Mouse (Mus musculus) MEL (cell line): ENCODE results near the gene D6Ertd527e. TPM values are rescaled to one million over a fixed set of nuclear protein-coding genes. Genes with fewer than 3 reads are reported as not detected.

Experiments used
- DNase-seq: peaks from one replicate; pipeline ENCODE4 v3.0.0; 2011; ENCODE audit warnings: low read depth, low spot score
- H3K27ac ChIP-seq: 2 replicates; pipeline ENCODE4 v1.5.1; 2012; ENCODE audit warnings: low read depth, mild to moderate bottlenecking, control low read depth, low read length, moderate library complexity; ENCODE audit not compliant: control insufficient read depth
- H3K27me3 ChIP-seq, 2 experiments: fragments of 150-350 bp in 1 of 2; sonication (generic) in 1 of 2; 2 replicates each; pipeline ENCODE4 v1.6.1; 2012; ENCODE audit warnings: low read length in 2 of 2, mild to moderate bottlenecking in 2 of 2, improper control_type of control experiment in 1 of 2, moderate library complexity in 1 of 2; ENCODE audit not compliant: insufficient read depth in 2 of 2, control insufficient read depth in 1 of 2
- H3K36me3 ChIP-seq, 2 experiments: 2 replicates each; pipeline ENCODE4 v1.6.1; 2012 to 2014; ENCODE audit warnings: low read length in 2 of 2, improper control_type of control experiment in 1 of 2, inconsistent platforms in 1 of 2, mild to moderate bottlenecking in 1 of 2; ENCODE audit not compliant: insufficient read depth in 2 of 2, control insufficient read depth in 1 of 2
- H3K4me1 ChIP-seq, 2 experiments: fragments of 150-350 bp in 1 of 2; sonication (generic) in 1 of 2; 2 replicates each; pipeline ENCODE4 v1.6.1; 2012; ENCODE audit warnings: low read length in 2 of 2, improper control_type of control experiment in 1 of 2, mild to moderate bottlenecking in 1 of 2; ENCODE audit not compliant: insufficient read depth in 2 of 2, control insufficient read depth in 1 of 2
- H3K4me3 ChIP-seq, 2 experiments: fragments of 150-350 bp in 1 of 2; sonication (generic) in 1 of 2; 2 replicates each; pipeline ENCODE4 v1.5.1; 2012; ENCODE audit warnings: low read depth in 2 of 2, low read length in 2 of 2, mild to moderate bottlenecking in 2 of 2, moderate library complexity in 2 of 2, control low read depth in 1 of 2, improper control_type of control experiment in 1 of 2; ENCODE audit not compliant: control insufficient read depth in 1 of 2, insufficient read depth in 1 of 2
- H3K79me2 ChIP-seq: 2 replicates; pipeline ENCODE4 v1.6.1; 2012; ENCODE audit warnings: mild to moderate bottlenecking, low read length, moderate library complexity; ENCODE audit not compliant: control insufficient read depth, poor library complexity, insufficient read depth
- H3K9ac ChIP-seq: 2 replicates; pipeline ENCODE4 v1.6.1; 2012; ENCODE audit warnings: low read depth, mild to moderate bottlenecking, control low read depth, low read length, moderate library complexity; ENCODE audit not compliant: control insufficient read depth, poor library complexity, severe bottlenecking
- H3K9me3 ChIP-seq: fragments of 150-350 bp; sonication (generic); replicated peaks from 2 replicates; pipeline ENCODE4 v1.6.1; 2012; ENCODE audit warnings: mild to moderate bottlenecking, low read length, improper control_type of control experiment, moderate library complexity; ENCODE audit not compliant: insufficient read depth
- BHLHE40 ChIP-seq: IDR thresholded peaks from 2 replicates; pipeline ENCODE4 v1.6.1; 2012; ENCODE audit warnings: low read depth, mild to moderate bottlenecking, inconsistent platforms, low read length, improper control_type of control experiment, borderline replicate concordance
- CHD2 ChIP-seq: IDR thresholded peaks from 2 replicates; pipeline ENCODE4 v1.6.1; 2011; ENCODE audit warnings: low read length, improper control_type of control experiment
- CTCF ChIP-seq, 3 experiments: IDR thresholded peaks in 2 of 3; conservative IDR thresholded peaks in 1 of 3; 2 replicates each; pipeline ENCODE4 v1.5.1; 2011 to 2012; ENCODE audit warnings: low read length in 3 of 3, low read depth in 2 of 3, mild to moderate bottlenecking in 2 of 3, improper control_type of control experiment in 1 of 3, inconsistent platforms in 1 of 3, mixed read lengths in 1 of 3, moderate library complexity in 1 of 3; ENCODE audit not compliant: control insufficient read depth in 1 of 3, insufficient read depth in 1 of 3, poor library complexity in 1 of 3, severe bottlenecking in 1 of 3
- E2F4 ChIP-seq: IDR thresholded peaks from 2 replicates; pipeline ENCODE4 v1.6.1; 2011; ENCODE audit warnings: low read depth, low read length, improper control_type of control experiment, borderline replicate concordance
- ELF1 ChIP-seq: IDR thresholded peaks from 2 replicates; pipeline ENCODE4 v1.6.1; 2014; ENCODE audit warnings: low read depth, mild to moderate bottlenecking, inconsistent platforms, low read length, improper control_type of control experiment, moderate library complexity
- EP300 ChIP-seq, 2 experiments: IDR thresholded peaks; 2 replicates each; pipeline ENCODE4 v1.6.1; 2011; ENCODE audit warnings: improper control_type of control experiment in 2 of 2, low read length in 2 of 2, low read depth in 1 of 2, mild to moderate bottlenecking in 1 of 2
- ETS1 ChIP-seq: IDR thresholded peaks from 2 replicates; pipeline ENCODE4 v1.6.1; 2012; ENCODE audit warnings: low read depth, mild to moderate bottlenecking, inconsistent platforms, low read length, improper control_type of control experiment, moderate library complexity
- GABPA ChIP-seq: IDR thresholded peaks from 2 replicates; pipeline ENCODE4 v1.6.1; 2012; ENCODE audit warnings: low read depth, mild to moderate bottlenecking, inconsistent platforms, low read length, improper control_type of control experiment, moderate library complexity
- GATA1 ChIP-seq: IDR thresholded peaks from 2 replicates; pipeline ENCODE4 v1.6.1; 2011; ENCODE audit warnings: low read depth, low read length, improper control_type of control experiment
- HCFC1 ChIP-seq: IDR thresholded peaks from 2 replicates; pipeline ENCODE4 v1.6.1; 2012; ENCODE audit warnings: low read depth, mild to moderate bottlenecking, inconsistent platforms, low read length, improper control_type of control experiment, moderate library complexity
- JUND ChIP-seq: IDR thresholded peaks from 2 replicates; pipeline ENCODE4 v1.6.1; 2011; ENCODE audit warnings: low read depth, mild to moderate bottlenecking, improper control_type of control experiment, low read length
- KAT2A ChIP-seq: conservative IDR thresholded peaks from 2 replicates; pipeline ENCODE4 v1.6.1; 2012; ENCODE audit warnings: low read depth, low read length, improper control_type of control experiment, inconsistent platforms
- MAFK ChIP-seq: IDR thresholded peaks from 2 replicates; pipeline ENCODE4 v1.6.1; 2011; ENCODE audit warnings: low read depth, mild to moderate bottlenecking, low read length, improper control_type of control experiment, borderline replicate concordance
- MAX ChIP-seq: IDR thresholded peaks from 2 replicates; pipeline ENCODE4 v1.6.1; 2011; ENCODE audit warnings: low read length, improper control_type of control experiment
- MAZ ChIP-seq: IDR thresholded peaks from 2 replicates; pipeline ENCODE4 v1.6.1; 2012; ENCODE audit warnings: low read depth, mild to moderate bottlenecking, inconsistent platforms, low read length, improper control_type of control experiment
- MEF2A ChIP-seq: IDR thresholded peaks from 2 replicates; pipeline ENCODE4 v1.6.1; 2014; ENCODE audit warnings: low read depth, mild to moderate bottlenecking, inconsistent platforms, low read length, improper control_type of control experiment; ENCODE audit not compliant: poor library complexity, insufficient replicate concordance, severe bottlenecking; ENCODE audit errors: extremely low read depth
- MXI1 ChIP-seq: IDR thresholded peaks from 2 replicates; pipeline ENCODE4 v1.6.1; 2011; ENCODE audit warnings: mild to moderate bottlenecking, low read depth, low read length, improper control_type of control experiment
- MYB ChIP-seq: IDR thresholded peaks from 2 replicates; pipeline ENCODE4 v1.6.1; 2011; ENCODE audit warnings: mild to moderate bottlenecking, low read depth, low read length, improper control_type of control experiment
- MYC ChIP-seq: IDR thresholded peaks from 2 replicates; pipeline ENCODE4 v1.6.1; 2011; ENCODE audit warnings: low read depth, mild to moderate bottlenecking, low read length, improper control_type of control experiment, moderate library complexity
- NELFE ChIP-seq: IDR thresholded peaks from 2 replicates; pipeline ENCODE4 v1.6.1; 2011; ENCODE audit warnings: low read depth, low read length, improper control_type of control experiment
- NRF1 ChIP-seq: IDR thresholded peaks from 2 replicates; pipeline ENCODE4 v1.6.1; 2014; ENCODE audit warnings: low read depth, mild to moderate bottlenecking, inconsistent platforms, low read length, improper control_type of control experiment, moderate library complexity; ENCODE audit not compliant: poor library complexity, insufficient read depth, severe bottlenecking
- POLR2A ChIP-seq, 2 experiments: IDR thresholded peaks; 2 replicates each; pipeline ENCODE4 v1.6.1; 2011 to 2012; ENCODE audit warnings: low read length in 2 of 2, mild to moderate bottlenecking in 2 of 2, control low read depth in 1 of 2, improper control_type of control experiment in 1 of 2, low read depth in 1 of 2, moderate library complexity in 1 of 2; ENCODE audit not compliant: control insufficient read depth in 1 of 2, insufficient read depth in 1 of 2, poor library complexity in 1 of 2
- POLR2AphosphoS2 ChIP-seq: IDR thresholded peaks from 2 replicates; pipeline ENCODE4 v1.6.1; 2011; ENCODE audit warnings: low read length, improper control_type of control experiment
- POLR2AphosphoS5 ChIP-seq: IDR thresholded peaks from 2 replicates; pipeline ENCODE4 v1.6.1; 2012; ENCODE audit warnings: low read depth, borderline replicate concordance, mild to moderate bottlenecking, inconsistent platforms, low read length, moderate library complexity, mixed read lengths
- RAD21 ChIP-seq: IDR thresholded peaks from 2 replicates; pipeline ENCODE4 v1.6.1; 2011; ENCODE audit warnings: mild to moderate bottlenecking, low read depth, low read length, improper control_type of control experiment
- RCOR1 ChIP-seq: IDR thresholded peaks from 2 replicates; pipeline ENCODE4 v1.6.1; 2012; ENCODE audit warnings: low read depth, mild to moderate bottlenecking, inconsistent platforms, low read length, improper control_type of control experiment
- SIN3A ChIP-seq: IDR thresholded peaks from 2 replicates; pipeline ENCODE4 v1.6.1; 2012; ENCODE audit warnings: low read length, improper control_type of control experiment, inconsistent platforms
- SMC3 ChIP-seq: IDR thresholded peaks from 2 replicates; pipeline ENCODE4 v1.6.1; 2011; ENCODE audit warnings: low read depth, low read length, improper control_type of control experiment
- TAL1 ChIP-seq: IDR thresholded peaks from 2 replicates; pipeline ENCODE4 v1.6.1; 2012; ENCODE audit warnings: mild to moderate bottlenecking, inconsistent platforms, low read length, moderate library complexity, mixed read lengths
- TBP ChIP-seq: IDR thresholded peaks from 2 replicates; pipeline ENCODE4 v1.8.0; 2011; ENCODE audit warnings: low read depth, low read length, improper control_type of control experiment
- UBTF ChIP-seq: IDR thresholded peaks from 2 replicates; pipeline ENCODE4 v1.6.1; 2012; ENCODE audit warnings: low read depth, mild to moderate bottlenecking, inconsistent platforms, low read length, improper control_type of control experiment, moderate library complexity, borderline replicate concordance; ENCODE audit not compliant: insufficient read depth
- USF1 ChIP-seq: IDR thresholded peaks from 2 replicates; pipeline ENCODE4 v1.6.1; 2014; ENCODE audit warnings: low read depth, mild to moderate bottlenecking, inconsistent platforms, low read length, improper control_type of control experiment, moderate library complexity
- USF2 ChIP-seq, 2 experiments: IDR thresholded peaks; 2 replicates each; pipeline ENCODE4 v1.6.1; 2011 to 2012; ENCODE audit warnings: improper control_type of control experiment in 2 of 2, low read length in 2 of 2, borderline replicate concordance in 1 of 2, inconsistent platforms in 1 of 2, low read depth in 1 of 2, mild to moderate bottlenecking in 1 of 2; ENCODE audit not compliant: insufficient read depth in 1 of 2
- ZKSCAN1 ChIP-seq: IDR thresholded peaks from 2 replicates; pipeline ENCODE4 v1.6.1; 2012; ENCODE audit warnings: low read depth, mild to moderate bottlenecking, inconsistent platforms, low read length, improper control_type of control experiment, moderate library complexity
- ZMIZ1 ChIP-seq: IDR thresholded peaks from 2 replicates; pipeline ENCODE4 v1.6.1; 2012; ENCODE audit warnings: low read depth, mild to moderate bottlenecking, inconsistent platforms, low read length, improper control_type of control experiment, moderate library complexity
- ZNF384 ChIP-seq: IDR thresholded peaks from 2 replicates; pipeline ENCODE4 v1.6.1; 2012; ENCODE audit warnings: low read depth, mild to moderate bottlenecking, inconsistent platforms, low read length, improper control_type of control experiment
- polyA plus RNA-seq, 2 experiments: library from polyadenylated mRNA; stranded (reverse) in 1 of 2; unstranded in 1 of 2; fragments of >175 nt in 1 of 2; fragments of >200 nt in 1 of 2; gene quantifications; 2 replicates each; pipeline versions ENCODE4 v1.2.1 to v1.2.4; 2012; ENCODE audit warnings: low replicate concordance in 2 of 2, low read depth in 1 of 2; ENCODE audit not compliant: insufficient read length in 2 of 2, insufficient read depth in 1 of 2, missing spikeins in 1 of 2
- total RNA-seq: library from RNA; depleted of rRNA; stranded (reverse); fragments of 300-350 nt; gene quantifications from 2 replicates; pipeline ENCODE4 v1.2.3, GENCODE M21; 2012

D6Ertd527e gene
- total and polyA plus RNA-seq, 3 experiments = 0.06 TPM; not detected in 2

DNA sequence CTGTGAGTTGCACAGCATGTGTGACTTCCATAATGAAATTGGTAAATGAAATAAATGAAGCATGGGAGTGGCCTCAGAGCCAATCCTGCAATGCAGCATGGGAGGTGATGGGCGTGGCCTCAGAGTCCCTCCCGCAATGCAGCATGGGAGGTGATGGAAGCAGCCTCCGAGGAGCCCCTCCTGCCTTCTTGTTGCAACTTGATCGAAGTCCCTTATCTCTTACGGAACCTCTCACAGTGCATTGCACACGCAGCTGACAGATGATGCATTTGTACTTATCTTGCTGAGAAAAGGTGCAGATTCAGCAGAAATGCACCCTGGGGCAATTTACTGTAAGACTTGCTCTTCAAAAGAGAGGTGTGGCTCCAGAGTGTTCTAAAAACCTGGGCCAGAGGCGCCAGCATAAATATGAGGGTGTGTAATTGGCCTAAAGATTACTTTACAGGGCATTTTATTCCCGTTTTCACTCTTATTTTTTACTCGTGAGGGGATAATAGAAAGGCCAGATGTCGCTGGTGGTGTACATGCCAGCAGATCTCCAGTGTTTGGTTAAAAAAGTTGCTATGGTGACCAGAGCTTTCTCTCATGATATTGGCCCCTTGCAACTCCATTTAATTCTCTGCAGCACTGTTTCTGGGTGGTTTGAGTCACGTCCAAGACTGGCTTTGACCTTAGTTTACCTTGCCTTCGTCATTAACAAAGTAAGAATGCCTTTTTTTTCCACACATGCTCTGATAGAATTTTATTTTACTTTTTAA is 35.4 kb downstream of the D6Ertd527e start:
- Histone ChIP-seq H3K27me3 (peaks cover 12% of the 10 kb centered on the region in 2 experiments; a peak in 3 of 4 replicates), H3K9me3 (no peaks in the 10 kb centered on the region), H3K9ac (no peak overlapping the region), H3K79me2 (no peaks in the 10 kb centered on the region), H3K4me1 (peaks cover 0 to 12% of the 10 kb centered on the region in 2 experiments; a peak in 2 of 4 replicates), H3K27ac (no peak overlapping the region), H3K36me3 (no peaks in the 10 kb centered on the region; a peak in 1 of 4 replicates), H3K4me3 (no peak overlapping the region)
- DNase-seq = peak; percentile 76
- TF ChIP-seq MYB = no peak
- TF ChIP-seq POLR2AphosphoS2 = no peak
- no peak for TF ChIP-seq E2F4
- TF ChIP-seq GABPA = no peak
- no peak for TF ChIP-seq USF1
- TF ChIP-seq SIN3A = no peak
- 0 out of 2 replicates have a peak, but pooled peaks have one; percentile 35 for TF ChIP-seq HCFC1
- no peak for TF ChIP-seq MYC
- TF ChIP-seq POLR2A (IDR thresholded peaks at IDR 0.05; ENCODE audit: control insufficient read depth in 1 of 2, insufficient read depth in 1 of 2, low read depth in 1 of 2, low read length in 2 of 2, poor library complexity in 1 of 2) = peak in 1 of 2 experiments; percentile 33; a peak in 1 of 4 replicates
- TF ChIP-seq CHD2 = no peak
- no peak for TF ChIP-seq MAZ
- peak; percentile 94 for TF ChIP-seq ETS1
- no peak for TF ChIP-seq MEF2A
- TF ChIP-seq JUND = no peak
- no peak for TF ChIP-seq CTCF (IDR thresholded peaks at IDR 0.05 in 2 of 3, conservative IDR thresholded peaks at IDR 0.05 in 1 of 3; ENCODE audit: control insufficient read depth in 1 of 3, insufficient read depth in 1 of 3, low read depth in 2 of 3, low read length in 3 of 3, poor library complexity in 1 of 3, severe bottlenecking in 1 of 3)
- TF ChIP-seq NRF1 = no peak
- TF ChIP-seq NELFE = 0 out of 2 replicates have a peak, but pooled peaks have one; percentile 32
- TF ChIP-seq ZMIZ1 = no peak
- TF ChIP-seq UBTF = no peak
- TF ChIP-seq USF2 (IDR thresholded peaks at IDR 0.05; ENCODE audit: borderline replicate concordance in 1 of 2, insufficient read depth in 1 of 2, low read depth in 1 of 2, low read length in 2 of 2) = no peak
- TF ChIP-seq SMC3 = no peak
- no peak for TF ChIP-seq ZKSCAN1
- TF ChIP-seq ZNF384 = no peak
- TF ChIP-seq TAL1 = no peak
- 0 out of 2 replicates have a peak, but pooled peaks have one; percentile 35 for TF ChIP-seq TBP
- no peak for TF ChIP-seq ELF1
- TF ChIP-seq MAX = no peak
- peak; percentile 91 for TF ChIP-seq MAFK
- TF ChIP-seq GATA1 = peak; percentile 61; the same call in 1 of the 2 replicates
- no peak for TF ChIP-seq RCOR1
- no peak for TF ChIP-seq BHLHE40
- no peak for TF ChIP-seq POLR2AphosphoS5
- no peak for TF ChIP-seq KAT2A
- no peak for TF ChIP-seq EP300 (IDR thresholded peaks at IDR 0.05; ENCODE audit: low read depth in 1 of 2, low read length in 2 of 2)
- no peak for TF ChIP-seq RAD21
- TF ChIP-seq MXI1 = no peak
